In genomic region chr2:162498191-162498590, GRCm38 (mm10) we compare ENCODE assay signal across 17 mouse cellular contexts.
"Had no signal": no experiment of that assay in that cellular context is flagged by ENCODE, and none has a peak within 500 bp of the region (broad histone marks: within the 10 kb centered on the region; RNA-seq: fewer than 3 reads in every experiment).

No protein-coding gene starts in this region.

- H3K27ac ChIP-seq: layer of hippocampus, adult 2 months; limb, embryonic 13.5 days; midbrain, embryonic 10.5 days; neural tube, embryonic 15.5 days; stomach, embryonic 15.5 days had no signal

- H3K4me3 ChIP-seq: layer of hippocampus, adult 2 months; limb, embryonic 13.5 days; midbrain, embryonic 10.5 days; myocyte; neural tube, embryonic 15.5 days; stomach, embryonic 15.5 days had no signal

- H3K9me3 ChIP-seq: limb, embryonic 13.5 days; midbrain, embryonic 10.5 days; neural tube, embryonic 15.5 days; stomach, embryonic 15.5 days had no signal

- H3K4me1 ChIP-seq: limb, embryonic 13.5 days; midbrain, embryonic 10.5 days; neural tube, embryonic 15.5 days; stomach, embryonic 15.5 days had no signal

- H3K27me3 ChIP-seq: limb, embryonic 13.5 days; neural tube, embryonic 15.5 days; stomach, embryonic 15.5 days had no signal

- H3K9ac ChIP-seq: limb, embryonic 13.5 days; lung, embryonic 14.5 days; neural tube, embryonic 15.5 days; stomach, embryonic 15.5 days had no signal

- H3K36me3 ChIP-seq: limb, embryonic 13.5 days; midbrain, embryonic 10.5 days; neural tube, embryonic 15.5 days; stomach, embryonic 15.5 days had no signal

- H3K4me2 ChIP-seq: limb, embryonic 13.5 days; liver, embryonic 11.5 days; lung, embryonic 14.5 days; neural tube, embryonic 15.5 days; stomach, embryonic 15.5 days had no signal

- DNase-seq: kidney, postnatal 10 days; kidney, postnatal 4 days; left cerebral cortex, postnatal 4 days; lung, embryonic 14.5 days; lung, postnatal 10 days; lung, postnatal 4 days; midbrain, embryonic 14.5 days; retina, postnatal 1 day; thymus, adult 2 months; thymus, postnatal 25 days had no signal
